Mouse (Mus musculus) lung, adult 2 months (tissue): Measurements from ENCODE around the gene Palld.

ENCODE experiments used
- CTCF ChIP-seq: fragments of 200-500 bp; IDR thresholded peaks from 2 replicates; pipeline ENCODE4 v1.5.1; 2011; ENCODE audit warnings: mild to moderate bottlenecking, low read length, control low read depth; ENCODE audit not compliant: insufficient read depth
- POLR2A ChIP-seq: fragments of 200-500 bp; IDR thresholded peaks from 2 replicates; pipeline ENCODE4 v1.6.1; 2011; ENCODE audit warnings: low read depth, mild to moderate bottlenecking, control low read depth, low read length, borderline replicate concordance; ENCODE audit errors: extremely low read depth

GRCm38 (mm10) chr8:61824563-61824962 is 77.9 kb downstream of the Palld start:
- TF ChIP-seq POLR2A (no peak), CTCF (no peak)
